Mouse (Mus musculus): ENCODE data around the gene Zmynd8.

- no peak for TF ChIP-seq CTCF (IDR thresholded peaks at IDR 0.05; ENCODE audit: control insufficient read depth, insufficient read depth, low read length)
- no peak for TF ChIP-seq POLR2A (IDR thresholded peaks at IDR 0.05; ENCODE audit: borderline replicate concordance, control insufficient read depth, low read depth, low read length)
Observed at GRCm38 (mm10) chr2:165797876-165798275, 100.9 kb downstream of the Zmynd8 start.

All from bone marrow, adult 2 months (tissue).